Mouse (Mus musculus): ENCODE measurements around the gene Slc25a21. TPM values are rescaled to one million over a fixed set of nuclear protein-coding genes. Genes with fewer than 3 reads are reported as not detected.

Slc25a21 gene
- polyA plus RNA-seq, 1 experiment from 2014 or later: not detected

- Histone ChIP-seq H3K9ac (ENCODE audit: low read length) (no peak overlapping the region), H3K9me3 (replicated peaks; ENCODE audit: control insufficient read depth, low read length) (no peaks in the 10 kb centered on the region), H3K4me3 (ENCODE audit: low read depth, low read length) (no peak overlapping the region), H3K36me3 (ENCODE audit: control insufficient read depth, insufficient read depth, low read length) (no peaks in the 10 kb centered on the region), H3K27me3 (replicated peaks; ENCODE audit: control insufficient read depth, insufficient read depth, low read length) (peaks cover 93% of the 10 kb centered on the region), H3K4me1 (ENCODE audit: control insufficient read depth, insufficient read depth, low read length) (no peaks in the 10 kb centered on the region), H3K27ac (ENCODE audit: low read depth, low read length) (no peak overlapping the region), H3K4me2 (ENCODE audit: low read length) (no peak overlapping the region)
- 4% methylated on average over 15 of the region's 15 CpGs for WGBS
- no peak for ATAC-seq
- no peak for DNase-seq (ENCODE audit: low spot score)
Observed at GRCm38 (mm10) chr12:56687640-56688481, 509.4 kb downstream of the Slc25a21 start.

GRCm38 (mm10) chr12:56681096-56681811 is 516.0 kb downstream of the Slc25a21 start:
- ATAC-seq: peak; percentile 77

DNA sequence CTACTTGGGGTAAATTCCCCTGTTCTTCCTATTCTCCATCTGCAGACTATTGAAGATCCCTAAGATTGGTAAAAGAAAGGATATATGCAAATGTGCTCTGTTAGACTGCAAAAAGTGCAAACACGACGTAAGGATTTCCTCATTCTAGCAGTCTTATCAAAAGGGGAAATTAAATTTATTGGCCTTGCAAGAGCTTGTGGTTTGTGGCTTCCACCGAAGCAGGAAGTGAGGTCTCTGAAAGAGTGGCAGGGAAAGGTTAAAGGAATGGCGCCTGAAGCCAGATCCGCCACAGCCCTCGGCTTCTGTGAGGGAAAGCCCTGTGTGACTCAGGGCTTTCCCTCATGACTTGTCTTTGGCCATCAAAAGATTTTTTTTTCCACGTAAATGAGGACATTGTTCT is 519.7 kb downstream of the Slc25a21 start:
- ATAC-seq: no peak
- Histone ChIP-seq H3K4me1 (ENCODE audit: control insufficient read depth, insufficient read depth, low read length) (peaks cover 4% of the 10 kb centered on the region; the same call in 1 of the 2 replicates), H3K36me3 (ENCODE audit: control insufficient read depth, insufficient read depth, low read length) (no peaks in the 10 kb centered on the region), H3K4me3 (ENCODE audit: low read depth, low read length) (no peak overlapping the region), H3K9me3 (replicated peaks; ENCODE audit: control insufficient read depth, low read length) (no peaks in the 10 kb centered on the region), H3K27me3 (replicated peaks; ENCODE audit: control insufficient read depth, insufficient read depth, low read length) (peaks cover 40% of the 10 kb centered on the region), H3K9ac (ENCODE audit: low read length) (no peak overlapping the region), H3K4me2 (ENCODE audit: low read length) (no peak overlapping the region), H3K27ac (ENCODE audit: low read depth, low read length) (no peak overlapping the region)
- no peak for DNase-seq (ENCODE audit: low spot score)
- WGBS: 76% methylated on average over 7 of the region's 7 CpGs

More at GRCm38 (mm10) chr12:56681096-56681811, 516.0 kb downstream of the Slc25a21 start:
- Histone ChIP-seq H3K36me3 (ENCODE audit: control insufficient read depth, insufficient read depth, low read length) (no peaks in the 10 kb centered on the region), H3K27ac (ENCODE audit: low read depth, low read length) (no peak overlapping the region), H3K4me3 (ENCODE audit: low read depth, low read length) (peak overlapping the region; percentile 21), H3K9me3 (replicated peaks; ENCODE audit: control insufficient read depth, low read length) (no peaks in the 10 kb centered on the region), H3K9ac (ENCODE audit: low read length) (peak overlapping the region; percentile 32; the same call in 1 of the 2 replicates), H3K27me3 (replicated peaks; ENCODE audit: control insufficient read depth, insufficient read depth, low read length) (peaks cover 76% of the 10 kb centered on the region), H3K4me1 (ENCODE audit: control insufficient read depth, insufficient read depth, low read length) (peaks cover 4% of the 10 kb centered on the region; the same call in 1 of the 2 replicates), H3K4me2 (ENCODE audit: low read length) (peak overlapping the region; percentile 52)
- no peak for DNase-seq (ENCODE audit: low spot score)
- under 1% methylated on average over 38 of the region's 38 CpGs for WGBS

- WGBS: 32% methylated on average over 3 of the region's 3 CpGs
- Histone ChIP-seq H3K9me3 (replicated peaks; ENCODE audit: control insufficient read depth, low read length) (no peaks in the 10 kb centered on the region), H3K4me2 (ENCODE audit: low read length) (no peak overlapping the region), H3K27ac (ENCODE audit: low read depth, low read length) (no peak overlapping the region), H3K27me3 (replicated peaks; ENCODE audit: control insufficient read depth, insufficient read depth, low read length) (peaks cover 11% of the 10 kb centered on the region), H3K4me3 (ENCODE audit: low read depth, low read length) (no peak overlapping the region), H3K9ac (ENCODE audit: low read length) (no peak overlapping the region), H3K4me1 (ENCODE audit: control insufficient read depth, insufficient read depth, low read length) (no peaks in the 10 kb centered on the region), H3K36me3 (ENCODE audit: control insufficient read depth, insufficient read depth, low read length) (no peaks in the 10 kb centered on the region)
- DNase-seq (ENCODE audit: low spot score): no peak
- ATAC-seq: no peak
Observed at GRCm38 (mm10) chr12:56674726-56675125, 522.5 kb downstream of the Slc25a21 start.

- 95% methylated on average over 9 of the region's 9 CpGs for WGBS
- no peak overlapping the region for H3K27ac ChIP-seq (ENCODE audit: low read depth, low read length)
- ATAC-seq (no peak), DNase-seq (ENCODE audit: low spot score) (no peak)
- H3K4me2 ChIP-seq (ENCODE audit: low read length): no peak overlapping the region
- H3K27me3 ChIP-seq (replicated peaks; ENCODE audit: control insufficient read depth, insufficient read depth, low read length): no peaks in the 10 kb centered on the region
- H3K4me3 ChIP-seq (ENCODE audit: low read depth, low read length): no peak overlapping the region
- H3K36me3 ChIP-seq (ENCODE audit: control insufficient read depth, insufficient read depth, low read length): no peaks in the 10 kb centered on the region
- no peak overlapping the region for H3K9ac ChIP-seq (ENCODE audit: low read length)
- H3K9me3 ChIP-seq (replicated peaks; ENCODE audit: control insufficient read depth, low read length): no peaks in the 10 kb centered on the region
- H3K4me1 ChIP-seq (ENCODE audit: control insufficient read depth, insufficient read depth, low read length): no peaks in the 10 kb centered on the region
Observed at GRCm38 (mm10) chr12:56670795-56671194, 526.5 kb downstream of the Slc25a21 start.

DNA sequence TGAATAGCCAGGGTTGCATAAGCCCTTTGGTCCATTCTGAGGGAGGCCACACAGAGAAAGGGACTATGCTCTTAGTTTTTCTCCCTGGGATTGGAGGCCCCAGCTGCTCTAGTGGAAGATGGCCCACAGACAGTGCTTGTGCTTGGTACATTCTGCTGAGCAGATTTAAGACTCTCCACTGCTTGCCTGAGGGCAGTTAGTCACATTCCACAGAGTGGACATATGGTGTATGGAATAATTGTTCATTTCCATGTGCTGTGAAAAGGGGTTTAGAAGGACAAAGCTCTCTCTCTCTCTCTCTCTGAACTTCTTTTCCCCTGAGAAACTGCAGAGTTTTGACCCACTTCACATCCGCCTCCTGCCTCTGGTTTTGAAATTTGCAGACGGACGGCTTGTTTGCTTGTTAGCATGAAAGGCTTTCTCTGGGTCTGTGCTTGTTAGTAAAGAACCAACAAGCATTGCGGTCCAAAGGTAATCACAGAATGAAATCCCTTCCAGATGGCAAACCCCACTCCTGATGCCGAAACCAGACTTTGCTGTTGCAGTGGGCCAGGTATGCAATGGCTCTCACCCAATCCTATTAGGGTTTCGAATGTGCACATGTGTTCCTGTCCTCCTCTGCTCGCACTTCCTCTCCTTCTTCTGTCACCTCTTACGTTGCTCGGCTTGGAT is 527.7 kb downstream of the Slc25a21 start:
- Histone ChIP-seq H3K4me2 (ENCODE audit: low read length) (no peak overlapping the region), H3K27me3 (replicated peaks; ENCODE audit: control insufficient read depth, insufficient read depth, low read length) (no peaks in the 10 kb centered on the region), H3K4me1 (ENCODE audit: control insufficient read depth, insufficient read depth, low read length) (no peaks in the 10 kb centered on the region), H3K9me3 (replicated peaks; ENCODE audit: control insufficient read depth, low read length) (no peaks in the 10 kb centered on the region), H3K4me3 (ENCODE audit: low read depth, low read length) (no peak overlapping the region), H3K36me3 (ENCODE audit: control insufficient read depth, insufficient read depth, low read length) (no peaks in the 10 kb centered on the region), H3K9ac (ENCODE audit: low read length) (no peak overlapping the region), H3K27ac (ENCODE audit: low read depth, low read length) (no peak overlapping the region)
- no peak for ATAC-seq
- DNase-seq (ENCODE audit: low spot score): no peak
- 77% methylated on average over 9 of the region's 9 CpGs for WGBS

Other genes with a start within 250 kb of the Slc25a21 start
- 50.4 and 51.1 TPM in 2 replicates for gene Prps1l3, start 32.9 kb upstream of the Slc25a21 start, polyA plus RNA-seq (2014; fragmentation: Nextera tagmentation; extraction: Ambion mirVana)
- 5.5 and 6.4 TPM in 2 replicates for gene Mipol1, start 33.0 kb upstream of the Slc25a21 start, polyA plus RNA-seq (2014; fragmentation: Nextera tagmentation; extraction: Ambion mirVana)

Data from forebrain, embryonic 14.5 days (tissue).